Mouse (Mus musculus): ENCODE measurements around the gene Abtb1.

- no peak for TF ChIP-seq GATA1 (IDR thresholded peaks at IDR 0.05; ENCODE audit: borderline replicate concordance, low read length)
- TF ChIP-seq FLI1 (IDR thresholded peaks at IDR 0.05; ENCODE audit: low read length) = no peak
These were observed 14.8 kb downstream of the Abtb1 start for GRCm38 (mm10) chr6:88826965-88827364.
